Mouse (Mus musculus) T-helper 17 cell (primary cell): ENCODE measurements around the gene Trir.

Source experiments
- in situ Hi-C, 2 experiments: fragments of 300-600 bp; cut with MboI, MseI; formaldehyde crosslinking; loops; 1 replicate in 1 of 2; 2 replicates in 1 of 2; pipeline ENCODE4 v1.15.1; 2025; ENCODE audit warnings: high pct_unique_total_duplicates in 2 of 2

Trir gene

GRCm38 (mm10) chr8:84990836-84991235, 35.8 kb upstream of the Trir start:
- in situ Hi-C loops = loop anchor here in 1 of 2 experiments (5.0 kb wide), 1 partner anchor 34 kb away; no protein-coding TSS in a partner anchor

DNA sequence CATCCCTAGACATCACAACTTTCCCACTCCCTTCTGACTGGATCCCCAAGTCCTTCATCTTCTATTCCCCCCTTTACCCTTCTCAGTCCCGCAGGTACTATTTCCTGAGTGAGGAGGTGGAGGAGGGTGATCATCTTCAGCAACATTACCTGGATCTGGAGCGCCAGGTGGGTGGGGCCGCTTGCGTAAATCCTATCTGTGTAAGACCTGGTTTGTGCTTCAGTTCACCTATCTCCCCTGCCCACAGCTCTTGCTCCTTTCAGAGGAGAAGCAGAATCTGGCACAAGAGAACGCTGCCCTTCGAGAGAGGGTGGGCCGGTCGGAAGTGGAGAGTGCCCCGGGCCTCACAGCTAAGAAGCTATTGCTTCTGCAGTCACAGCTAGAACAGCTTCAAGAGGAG, 32.2 kb upstream of the Trir start:
- in situ Hi-C loops = loop anchor here in 1 of 2 experiments (5.0 kb wide), 1 partner anchor 37 kb away; no protein-coding TSS in a partner anchor

DNA sequence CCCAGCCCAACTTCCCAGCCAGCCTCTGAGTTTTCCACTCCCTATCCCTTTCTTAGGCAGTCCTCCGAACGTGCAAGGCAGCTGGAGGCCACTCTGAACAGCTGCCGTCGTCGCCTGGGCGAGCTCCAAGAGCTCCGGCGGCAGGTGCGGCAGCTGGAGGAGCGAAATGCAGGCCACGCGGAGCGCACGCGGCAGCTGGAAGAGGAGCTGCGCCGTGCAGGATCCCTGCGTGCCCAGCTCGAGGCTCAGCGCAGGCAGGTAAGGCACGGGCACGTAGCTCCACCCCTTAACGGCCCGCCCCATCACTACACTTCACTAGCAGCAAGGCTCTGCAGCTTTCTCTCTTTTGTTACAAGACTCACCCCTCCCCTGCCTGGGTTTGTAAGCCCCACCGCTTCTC, 30.9 kb upstream of the Trir start:
- in situ Hi-C loops = no loop called here

DNA sequence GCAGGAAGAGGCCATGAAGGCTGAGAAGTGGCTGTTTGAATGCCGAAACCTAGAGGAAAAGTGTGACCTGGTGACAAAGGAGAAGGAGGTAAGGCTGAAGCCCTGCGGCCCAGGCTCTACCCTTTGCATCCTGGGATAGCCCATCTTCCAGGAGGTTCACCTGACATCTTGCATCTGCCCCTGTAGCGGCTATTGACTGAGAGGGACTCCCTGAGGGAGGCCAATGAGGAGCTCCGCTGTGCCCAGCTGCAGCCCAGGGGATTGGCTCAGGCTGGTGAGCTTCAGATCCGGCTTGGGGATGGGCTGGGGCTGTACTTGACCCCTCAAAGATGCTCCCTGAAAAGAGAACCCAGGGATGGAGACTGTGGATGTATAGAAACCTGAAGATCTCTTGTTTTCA, 29.6 kb upstream of the Trir start:
- in situ Hi-C loops = no loop called here

DNA sequence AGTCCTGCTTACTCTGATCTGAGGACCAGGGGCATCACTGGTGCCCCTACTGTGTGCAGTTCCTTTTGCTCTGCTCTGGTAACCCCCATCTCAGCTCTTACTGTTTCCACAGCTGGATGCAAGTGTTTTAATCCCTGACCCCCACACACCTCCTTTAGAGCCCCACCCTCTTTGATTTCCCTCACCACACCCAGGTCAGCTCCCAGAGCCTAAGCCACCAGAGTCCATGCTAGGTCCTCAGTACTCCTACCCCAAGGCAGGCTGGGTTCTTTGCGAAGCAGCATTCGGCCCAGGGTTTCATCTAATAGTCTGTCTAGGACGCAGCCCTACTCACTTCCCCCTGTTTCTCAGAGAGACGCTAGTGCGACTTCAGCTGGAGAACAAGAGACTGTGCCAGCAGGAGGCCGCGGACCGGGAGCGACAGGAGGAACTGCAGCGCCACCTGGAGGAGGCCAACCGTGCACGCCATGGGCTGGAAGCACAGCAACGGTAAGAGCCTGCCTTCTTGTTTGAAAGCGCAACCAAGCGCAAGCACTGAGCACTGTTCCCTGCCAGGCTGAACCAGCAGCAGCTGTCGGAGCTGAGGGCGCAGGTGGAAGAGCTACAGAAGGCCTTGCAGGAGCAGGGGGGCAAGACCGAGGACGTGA, 28.9 kb upstream of the Trir start:
- in situ Hi-C loops = no loop called here

DNA sequence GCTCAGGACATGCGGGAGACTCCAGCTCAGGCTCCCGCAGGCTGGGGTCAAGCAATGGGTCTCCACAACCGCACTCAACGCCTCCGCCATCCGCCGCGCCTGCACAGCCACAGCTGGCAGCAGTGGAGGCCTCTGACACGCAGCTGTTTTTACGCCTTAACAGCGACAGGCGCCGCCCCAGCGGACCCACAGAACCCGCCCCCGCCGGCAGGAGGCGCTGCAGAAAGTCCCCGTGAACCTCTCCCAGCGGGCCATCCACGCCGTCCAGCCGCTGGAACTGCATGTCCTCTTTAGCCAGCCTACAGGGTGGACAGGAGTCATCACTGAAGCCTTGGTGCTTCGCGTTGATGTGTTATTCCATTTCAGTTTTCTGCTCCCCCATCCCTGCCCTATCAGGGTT, 18.9 kb upstream of the Trir start:
- in situ Hi-C loops = loop anchor here in 1 of 2 experiments (5.0 kb wide), 1 partner anchor 35 kb away; no protein-coding TSS in a partner anchor

DNA sequence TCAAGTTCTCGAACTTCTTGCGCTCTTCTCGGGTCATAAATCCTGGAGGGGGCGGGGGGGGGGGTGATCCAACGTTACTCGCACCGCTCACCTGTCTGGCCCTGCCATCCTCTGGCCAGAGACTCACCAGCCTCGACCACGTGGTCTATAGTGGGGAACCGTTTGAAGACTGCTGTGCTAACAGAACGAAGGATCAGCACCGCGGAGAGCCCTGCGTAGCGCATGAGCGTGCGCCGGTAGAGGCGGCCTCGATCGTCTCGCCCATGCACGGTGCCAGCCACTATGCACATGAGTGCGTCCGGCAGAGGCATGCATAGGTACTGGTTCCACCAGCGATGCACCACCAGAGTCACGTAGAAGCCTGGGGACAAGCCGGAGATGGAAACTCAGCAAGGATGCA, 15.4 kb upstream of the Trir start:
- in situ Hi-C loops = no loop called here

DNA sequence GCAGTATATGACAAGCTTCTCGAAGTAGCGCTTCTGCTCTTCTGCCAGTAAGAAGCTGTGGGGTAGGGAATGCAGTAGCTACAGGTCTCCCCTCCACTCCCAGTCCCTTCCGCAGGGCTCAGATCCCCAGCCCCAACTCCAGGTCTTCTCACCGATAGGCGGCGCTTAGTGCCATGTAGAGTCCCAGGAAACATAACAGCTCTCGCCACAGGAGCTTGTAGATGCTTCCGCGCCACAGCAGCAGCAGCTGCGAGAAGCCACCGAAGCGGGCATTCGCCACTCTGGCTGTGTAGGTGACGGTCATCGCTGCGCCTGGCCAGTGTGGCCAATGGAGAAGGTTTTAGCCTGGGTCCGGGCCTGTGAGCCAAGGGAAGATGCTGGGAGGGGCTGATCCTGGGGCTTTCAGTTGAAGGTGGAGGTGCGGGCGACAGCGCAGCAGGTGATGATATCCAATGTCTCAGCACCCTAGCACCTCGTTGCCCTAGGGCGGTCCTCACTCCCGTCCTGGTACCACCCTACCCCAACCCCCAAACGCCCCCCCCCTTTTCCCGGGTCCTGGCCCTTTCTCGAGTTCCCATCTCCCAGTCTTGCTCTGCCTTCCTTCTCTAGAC, 13.3 kb upstream of the Trir start:
- in situ Hi-C loops = no loop called here

GRCm38 (mm10) chr8:85014431-85014830, 12.2 kb upstream of the Trir start, which contains the start of gene Best2:
Gene Best2, minus strand, starts transcription at chr8:85014531.
- in situ Hi-C loops = no loop called here

DNA sequence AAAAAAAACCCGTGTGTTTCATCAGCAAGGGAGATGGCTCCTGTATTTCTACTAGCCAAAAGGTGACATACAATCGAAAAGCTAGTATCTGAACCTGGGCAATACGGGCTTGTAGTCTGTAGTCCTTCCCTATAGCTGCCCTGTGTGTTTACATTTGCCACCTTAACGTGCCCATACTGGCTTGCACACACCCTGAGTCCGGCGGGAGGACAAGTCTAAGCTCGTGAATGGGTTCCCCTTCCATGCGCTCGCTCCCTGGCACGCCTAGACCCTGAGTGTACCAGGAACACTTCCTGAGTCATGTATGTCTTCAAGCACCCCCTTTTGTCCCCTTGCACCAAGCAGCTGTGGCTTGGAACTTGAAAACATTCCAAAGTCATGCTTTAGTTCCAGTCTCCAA, 9.9 kb upstream of the Trir start:
- in situ Hi-C loops = no loop called here

- in situ Hi-C loops = no loop called here
These were observed 9.4 kb upstream of the Trir start for GRCm38 (mm10) chr8:85017209-85017608.

GRCm38 (mm10) chr8:85021514-85022055, 5.0 kb upstream of the Trir start:
- in situ Hi-C loops = no loop called here

DNA sequence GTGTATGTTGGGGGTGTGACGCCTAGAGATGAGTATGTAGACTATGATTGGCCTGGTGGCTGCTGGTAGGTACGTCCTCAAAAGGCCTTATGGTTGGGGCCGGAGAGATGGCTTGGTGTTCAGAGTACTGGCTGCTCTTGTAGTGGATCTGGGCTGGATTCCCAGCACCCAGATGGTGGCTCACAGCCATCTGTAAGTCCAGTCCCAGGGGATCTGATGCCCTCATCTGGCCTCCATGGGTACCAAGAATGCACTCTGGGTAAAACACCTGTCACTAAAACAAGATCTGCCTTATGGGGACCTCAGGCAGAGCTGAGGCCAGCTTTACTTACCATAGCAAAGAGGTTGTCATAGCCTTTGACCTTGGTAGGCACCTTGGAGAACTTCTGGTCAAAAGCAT, 2.8 kb upstream of the Trir start:
- in situ Hi-C loops = no loop called here

- in situ Hi-C loops = loop anchor here in 1 of 2 experiments (5.0 kb wide), 1 partner anchor 48 kb away; the partner anchor contains the start of gene Junb
These were observed 1.3 kb upstream of the Trir start, which contains the start of gene Asna1 for GRCm38 (mm10) chr8:85025098-85025932. Gene Asna1, minus strand, starts transcription at chr8:85025281.

GRCm38 (mm10) chr8:85027516-85027855, 863 bp downstream of the Trir start:
- in situ Hi-C loops = loop anchor here in 1 of 2 experiments (5.0 kb wide), 1 partner anchor 50 kb away; the partner anchor contains the start of gene Junb

DNA sequence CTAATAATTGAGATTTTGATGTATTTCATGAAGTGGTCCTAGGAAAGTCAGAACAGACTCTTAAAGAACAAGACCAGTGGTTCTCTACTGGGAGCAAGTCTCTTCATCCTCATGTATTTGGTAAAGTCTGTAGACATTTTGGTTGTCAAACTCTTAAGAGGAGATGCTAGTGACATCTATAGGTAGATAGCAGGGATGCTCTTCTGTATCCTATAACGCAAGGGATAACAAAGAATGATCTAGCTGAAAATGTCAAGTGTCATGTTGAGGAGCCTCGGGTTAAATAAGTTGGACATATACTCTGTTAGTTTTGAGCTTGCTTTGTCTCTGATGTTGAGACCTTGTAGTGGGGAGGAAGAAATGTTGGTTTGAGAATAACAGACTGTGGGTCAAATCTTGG, 1.3 kb downstream of the Trir start:
- in situ Hi-C loops = loop anchor here in 1 of 2 experiments (5.0 kb wide), 1 partner anchor 51 kb away; the partner anchor contains the start of gene Junb

GRCm38 (mm10) chr8:85029271-85029670, 2.6 kb downstream of the Trir start:
- in situ Hi-C loops = loop anchor here in 1 of 2 experiments (5.0 kb wide), 1 partner anchor 52 kb away; the partner anchor contains the start of gene Junb

- in situ Hi-C loops = no loop called here
These were observed 6.1 kb downstream of the Trir start for GRCm38 (mm10) chr8:85032622-85033311.

- in situ Hi-C loops = no loop called here
These were observed 7.2 kb downstream of the Trir start for GRCm38 (mm10) chr8:85033867-85034266.

DNA sequence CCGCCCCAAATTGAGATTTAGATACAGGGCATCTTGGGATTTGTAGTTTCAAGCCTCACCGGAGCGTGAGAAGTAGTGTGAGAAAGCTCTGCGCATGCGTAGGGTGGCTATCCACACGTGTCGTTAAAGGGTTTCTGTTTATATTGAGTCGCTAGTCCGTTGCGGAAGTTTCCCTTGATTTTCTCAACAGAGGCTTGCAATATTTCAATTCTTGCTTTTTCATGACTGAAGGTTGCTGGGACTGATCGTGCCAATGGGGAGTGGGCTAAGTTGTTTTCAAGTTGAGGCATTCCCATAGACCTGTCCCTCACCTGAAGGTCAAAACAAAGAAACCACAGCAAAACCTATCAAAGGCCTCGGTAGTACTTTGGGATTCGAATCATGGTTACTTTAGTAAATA, 8.1 kb downstream of the Trir start:
- in situ Hi-C loops = no loop called here

GRCm38 (mm10) chr8:85035165-85035727, 8.6 kb downstream of the Trir start:
- in situ Hi-C loops = no loop called here
